Mouse (Mus musculus): ENCODE measurements around the gene Senp2. TPM values are rescaled to one million over a fixed set of nuclear protein-coding genes. Genes with fewer than 3 reads are reported as not detected.

Senp2 gene
- 100 to 1,000 TPM; 107 to 109 TPM for total RNA-seq (2023)

DNA sequence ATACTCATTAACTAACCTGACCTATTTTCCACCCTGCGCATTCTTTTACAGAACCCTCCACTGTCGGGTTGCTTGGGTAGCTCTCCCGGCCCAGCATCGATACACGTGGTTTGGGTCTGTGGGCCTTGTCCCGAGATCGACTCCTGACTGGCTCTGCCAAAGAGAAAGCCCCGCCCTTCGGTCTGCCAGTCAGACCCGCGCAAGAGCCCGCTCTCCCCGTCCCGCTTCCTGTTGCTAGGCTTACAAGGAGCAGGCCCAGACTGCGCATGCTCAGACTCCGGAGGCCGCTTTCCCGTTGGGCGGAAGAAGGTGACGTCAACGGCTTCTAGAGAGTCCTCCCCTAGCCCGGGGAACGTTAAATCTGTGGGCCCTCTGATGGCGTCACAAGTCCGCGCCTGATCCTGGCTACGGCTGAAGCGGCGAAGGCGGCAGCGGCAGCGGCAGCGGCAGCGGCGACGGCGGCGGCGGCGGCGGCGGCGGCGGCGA lies at the start of gene Senp2:
Gene Senp2, plus strand, starts transcription at position 386 of the 486 bp plus-strand sequence.

DNA sequence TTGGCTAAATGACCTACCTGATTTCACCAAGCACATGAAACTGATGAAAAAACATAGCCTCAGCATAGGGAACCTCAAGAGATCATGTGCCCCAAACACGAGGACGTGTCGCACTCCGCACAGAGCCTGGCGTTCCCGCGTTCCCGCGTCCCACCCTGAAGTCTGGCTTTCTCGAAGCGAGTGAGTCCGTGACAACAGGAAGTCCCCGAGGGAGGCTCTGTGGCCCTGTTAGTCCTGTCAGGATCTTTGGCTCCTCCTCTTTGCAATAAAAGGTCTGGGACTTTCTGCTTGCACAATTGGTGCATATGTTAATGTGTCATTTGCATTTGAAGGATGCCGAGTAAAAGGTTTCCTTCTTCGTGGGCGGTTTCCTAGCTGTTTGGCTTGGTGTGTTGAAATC lies 14.0 kb upstream of the Senp2 start, which contains the start of gene Liph:
Gene Liph, minus strand, starts transcription at position 360 of the 400 bp plus-strand sequence.

Other genes with a start within 250 kb of the Senp2 start
- 1 to 10 TPM; 4.1 to 5.7 TPM for gene Ehhadh, start 221.7 kb upstream of the Senp2 start, total RNA-seq (2023)
- under 1 TPM; 0.58 to 0.92 TPM for gene Map3k13, start 215.1 kb upstream of the Senp2 start, total RNA-seq (2023)
- 10 to 100 TPM; 10.2 to 11.4 TPM for gene Tmem41a, start 61.9 kb upstream of the Senp2 start, total RNA-seq (2023)
- not detected for gene Liph, start 13.8 kb upstream of the Senp2 start, total RNA-seq (2023)
- gene Igf2bp2, start 153.8 kb downstream of the Senp2 start, total RNA-seq (2023), result under 1 TPM; 0.27 to 0.64 TPM

Data from T-cell, adult 66 days (primary cell).